Mouse (Mus musculus): ENCODE results near the gene Ror1. TPM values are rescaled to one million over a fixed set of nuclear protein-coding genes. Genes with fewer than 3 reads are reported as not detected.

Gene Ror1
- total and polyA plus RNA-seq, 2 experiments from 2014 or later: 0.73 to 2.8 TPM

GRCm38 (mm10) chr4:100201322-100201721, 105.7 kb downstream of the Ror1 start:
- H3K4me1 ChIP-seq (ENCODE audit: insufficient read depth, low read length): no peaks in the 10 kb centered on the region
- 58% methylated on average over 2 of the region's 2 CpGs for WGBS
- DNase-seq (ENCODE audit: low spot score): no peak
- H3K9me3 ChIP-seq (ENCODE audit: low read length): no peaks in the 10 kb centered on the region
- no peak overlapping the region for H3K4me2 ChIP-seq (ENCODE audit: low read depth, low read length, poor library complexity, severe bottlenecking)
- TF ChIP-seq CTCF (IDR thresholded peaks at IDR 0.05): no peak
- H3K4me3 ChIP-seq (ENCODE audit: low read depth, low read length): no peak overlapping the region
- H3K27me3 ChIP-seq (ENCODE audit: insufficient read depth, low read length): no peaks in the 10 kb centered on the region
- no peak overlapping the region for H3K9ac ChIP-seq (replicated peaks; ENCODE audit: low read length, poor library complexity, severe bottlenecking)
- no peaks in the 10 kb centered on the region for H3K36me3 ChIP-seq (ENCODE audit: insufficient read depth, low read length)
- no peak overlapping the region for H3K27ac ChIP-seq (ENCODE audit: low read depth, low read length)
- no peak for ATAC-seq (ENCODE audit: low FRiP score)

GRCm38 (mm10) chr4:100203066-100203465, 107.5 kb downstream of the Ror1 start:
- ATAC-seq (ENCODE audit: low FRiP score) (no peak), DNase-seq (ENCODE audit: low spot score) (no peak)
- Histone ChIP-seq H3K27ac (ENCODE audit: low read depth, low read length) (no peak overlapping the region), H3K4me3 (ENCODE audit: low read depth, low read length) (no peak overlapping the region), H3K9ac (replicated peaks; ENCODE audit: low read length, poor library complexity, severe bottlenecking) (no peak overlapping the region), H3K9me3 (ENCODE audit: low read length) (no peaks in the 10 kb centered on the region), H3K4me1 (ENCODE audit: insufficient read depth, low read length) (no peaks in the 10 kb centered on the region), H3K36me3 (ENCODE audit: insufficient read depth, low read length) (no peaks in the 10 kb centered on the region), H3K4me2 (ENCODE audit: low read depth, low read length, poor library complexity, severe bottlenecking) (no peak overlapping the region), H3K27me3 (ENCODE audit: insufficient read depth, low read length) (no peaks in the 10 kb centered on the region)
- 83% methylated on average over 5 of the region's 5 CpGs for WGBS
- no peak for TF ChIP-seq CTCF (IDR thresholded peaks at IDR 0.05)

GRCm38 (mm10) chr4:100203688-100204087, 108.1 kb downstream of the Ror1 start:
- Histone ChIP-seq H3K27ac (ENCODE audit: low read depth, low read length) (no peak overlapping the region), H3K9me3 (ENCODE audit: low read length) (no peaks in the 10 kb centered on the region), H3K36me3 (ENCODE audit: insufficient read depth, low read length) (no peaks in the 10 kb centered on the region), H3K27me3 (ENCODE audit: insufficient read depth, low read length) (no peaks in the 10 kb centered on the region), H3K9ac (replicated peaks; ENCODE audit: low read length, poor library complexity, severe bottlenecking) (no peak overlapping the region), H3K4me3 (ENCODE audit: low read depth, low read length) (no peak overlapping the region), H3K4me2 (ENCODE audit: low read depth, low read length, poor library complexity, severe bottlenecking) (no peak overlapping the region), H3K4me1 (ENCODE audit: insufficient read depth, low read length) (no peaks in the 10 kb centered on the region)
- ATAC-seq (ENCODE audit: low FRiP score) (no peak), DNase-seq (ENCODE audit: low spot score) (no peak)
- WGBS: 72% methylated on average over 5 of the region's 5 CpGs
- TF ChIP-seq CTCF (IDR thresholded peaks at IDR 0.05): no peak

- H3K4me2 ChIP-seq (ENCODE audit: low read depth, low read length, poor library complexity, severe bottlenecking): no peak overlapping the region
- H3K27me3 ChIP-seq (ENCODE audit: insufficient read depth, low read length): no peaks in the 10 kb centered on the region
- WGBS: 83% methylated on average over 12 of the region's 12 CpGs
- H3K9ac ChIP-seq (replicated peaks; ENCODE audit: low read length, poor library complexity, severe bottlenecking): no peak overlapping the region
- H3K9me3 ChIP-seq (ENCODE audit: low read length): no peaks in the 10 kb centered on the region
- no peak for DNase-seq (ENCODE audit: low spot score)
- no peak for TF ChIP-seq CTCF (IDR thresholded peaks at IDR 0.05)
- H3K4me1 ChIP-seq (ENCODE audit: insufficient read depth, low read length): no peaks in the 10 kb centered on the region
- ATAC-seq (ENCODE audit: low FRiP score): no peak
- H3K27ac ChIP-seq (ENCODE audit: low read depth, low read length): no peak overlapping the region
- H3K4me3 ChIP-seq (ENCODE audit: low read depth, low read length): no peak overlapping the region
- no peaks in the 10 kb centered on the region for H3K36me3 ChIP-seq (ENCODE audit: insufficient read depth, low read length)
Observed at GRCm38 (mm10) chr4:100204381-100204780, 108.8 kb downstream of the Ror1 start.

- H3K4me1 ChIP-seq (ENCODE audit: insufficient read depth, low read length): no peaks in the 10 kb centered on the region
- ATAC-seq (ENCODE audit: low FRiP score) (no peak), DNase-seq (ENCODE audit: low spot score) (no peak)
- no peaks in the 10 kb centered on the region for H3K9me3 ChIP-seq (ENCODE audit: low read length)
- no peak overlapping the region for H3K4me3 ChIP-seq (ENCODE audit: low read depth, low read length)
- 66% methylated on average over 4 of the region's 4 CpGs for WGBS
- H3K36me3 ChIP-seq (ENCODE audit: insufficient read depth, low read length): no peaks in the 10 kb centered on the region
- no peaks in the 10 kb centered on the region for H3K27me3 ChIP-seq (ENCODE audit: insufficient read depth, low read length)
- H3K4me2 ChIP-seq (ENCODE audit: low read depth, low read length, poor library complexity, severe bottlenecking): no peak overlapping the region
- H3K9ac ChIP-seq (replicated peaks; ENCODE audit: low read length, poor library complexity, severe bottlenecking): no peak overlapping the region
- no peak overlapping the region for H3K27ac ChIP-seq (ENCODE audit: low read depth, low read length)
- no peak for TF ChIP-seq CTCF (IDR thresholded peaks at IDR 0.05)
Observed at GRCm38 (mm10) chr4:100208081-100208480, 112.5 kb downstream of the Ror1 start.

GRCm38 (mm10) chr4:100209106-100209505, 113.5 kb downstream of the Ror1 start:
- WGBS: 69% methylated on average over 4 of the region's 4 CpGs
- Histone ChIP-seq H3K27ac (ENCODE audit: low read depth, low read length) (no peak overlapping the region), H3K9ac (replicated peaks; ENCODE audit: low read length, poor library complexity, severe bottlenecking) (no peak overlapping the region), H3K4me2 (ENCODE audit: low read depth, low read length, poor library complexity, severe bottlenecking) (no peak overlapping the region), H3K4me1 (ENCODE audit: insufficient read depth, low read length) (no peaks in the 10 kb centered on the region), H3K9me3 (ENCODE audit: low read length) (no peaks in the 10 kb centered on the region), H3K27me3 (ENCODE audit: insufficient read depth, low read length) (no peaks in the 10 kb centered on the region), H3K4me3 (ENCODE audit: low read depth, low read length) (no peak overlapping the region), H3K36me3 (ENCODE audit: insufficient read depth, low read length) (no peaks in the 10 kb centered on the region)
- ATAC-seq (ENCODE audit: low FRiP score): no peak
- no peak for DNase-seq (ENCODE audit: low spot score)
- TF ChIP-seq CTCF (IDR thresholded peaks at IDR 0.05): no peak
